ENCODE assay signal across 9 mouse cellular contexts in the genomic region with DNA sequence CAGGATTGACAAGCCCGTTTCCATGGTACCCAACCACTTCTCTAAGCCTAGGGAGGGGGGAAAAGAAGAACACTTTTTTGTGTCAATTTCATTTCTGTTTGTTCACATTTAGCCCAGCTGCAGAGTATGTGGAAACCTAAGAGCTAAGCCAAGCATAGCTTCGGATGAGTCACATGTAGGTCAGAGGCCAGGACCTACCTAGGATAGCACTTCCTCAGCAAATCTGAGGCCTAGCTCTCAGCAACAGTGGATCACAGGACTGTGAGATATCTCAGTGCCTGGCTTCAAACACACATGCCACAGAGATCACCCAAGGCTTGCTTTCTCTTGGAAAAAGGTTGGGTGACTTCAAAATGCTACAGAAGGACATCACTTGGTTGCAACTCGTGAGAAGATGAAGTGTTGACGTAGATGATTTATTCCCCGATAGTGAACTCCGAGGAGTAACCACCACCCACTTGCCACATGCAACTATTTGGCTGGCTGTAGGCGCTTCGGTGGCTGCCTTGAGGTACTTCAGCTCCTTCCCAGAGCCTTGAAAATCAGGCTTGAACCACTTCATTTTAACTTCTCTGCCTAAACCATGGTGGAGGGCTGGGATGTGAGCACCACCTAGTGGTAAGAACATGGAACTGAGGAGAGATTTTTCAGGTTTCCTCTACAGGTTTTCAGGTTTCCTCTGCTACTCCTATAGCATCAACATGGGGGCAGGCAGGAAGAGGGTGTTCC.
DNase-seq lines count a peak whose midpoint lies in the region; ATAC-seq and TF ChIP-seq lines count a peak whose summit lies in the region.
"Had no signal": no experiment of that assay in that cellular context is flagged by ENCODE, and none has a peak within 500 bp of the region (broad histone marks: within the 10 kb centered on the region; RNA-seq: fewer than 3 reads in every experiment).

No protein-coding gene starts in this region.

- H3K9ac ChIP-seq in forebrain, postnatal 0 days = no peak overlapping the region; the same call in 1 of the 2 replicates
- no peak overlapping the region for H3K9ac ChIP-seq in intestine, embryonic 15.5 days
- H3K9ac ChIP-seq in midbrain, embryonic 13.5 days (replicated peaks) = no peak overlapping the region

- no peak overlapping the region for H3K4me3 ChIP-seq in forebrain, postnatal 0 days (ENCODE audit: low read depth, low read length)
- H3K4me3 ChIP-seq in intestine, embryonic 15.5 days (replicated peaks) = no peak overlapping the region
- H3K4me3 ChIP-seq in midbrain, embryonic 13.5 days (replicated peaks) = no peak overlapping the region
- H3K4me3 ChIP-seq: erythroblast, embryonic 14.5 days had no signal

- H3K27ac ChIP-seq in forebrain, postnatal 0 days (ENCODE audit: low read depth, low read length) = no peak overlapping the region
- no peak overlapping the region for H3K27ac ChIP-seq in intestine, embryonic 15.5 days
- no peak overlapping the region for H3K27ac ChIP-seq in midbrain, embryonic 13.5 days

- no peaks in the 10 kb centered on the region for H3K36me3 ChIP-seq in forebrain, postnatal 0 days (ENCODE audit: insufficient read depth)
- H3K36me3 ChIP-seq in intestine, embryonic 15.5 days = no peaks in the 10 kb centered on the region
- H3K36me3 ChIP-seq in midbrain, embryonic 13.5 days = no peaks in the 10 kb centered on the region

- ATAC-seq in forebrain, postnatal 0 days = peak; percentile 99
- ATAC-seq in intestine, embryonic 15.5 days = peak; percentile 56; the same call in 1 of the 2 replicates
- ATAC-seq in midbrain, embryonic 13.5 days = peak; percentile 92

- no peaks in the 10 kb centered on the region for H3K9me3 ChIP-seq in forebrain, postnatal 0 days (ENCODE audit: low read length)
- H3K9me3 ChIP-seq in intestine, embryonic 15.5 days = no peaks in the 10 kb centered on the region
- H3K9me3 ChIP-seq in midbrain, embryonic 13.5 days = no peaks in the 10 kb centered on the region

- no peaks in the 10 kb centered on the region for H3K27me3 ChIP-seq in forebrain, postnatal 0 days (ENCODE audit: insufficient read depth, low read length)
- H3K27me3 ChIP-seq in intestine, embryonic 15.5 days (replicated peaks) = no peaks in the 10 kb centered on the region
- no peaks in the 10 kb centered on the region for H3K27me3 ChIP-seq in midbrain, embryonic 13.5 days

- 67% methylated on average over 8 of the region's 8 CpGs for WGBS in forebrain, postnatal 0 days
- 61% methylated on average over 8 of the region's 8 CpGs for WGBS in intestine, embryonic 15.5 days
- WGBS in midbrain, embryonic 13.5 days = 73% methylated on average over 8 of the region's 8 CpGs

- peak; percentile 26 for DNase-seq in thymus, postnatal 0 days (ENCODE audit: low spot score)
- no peak for DNase-seq in thymus, postnatal 36 days
- peak; percentile 32 for DNase-seq in cerebellum, adult 11-12 months
- peak; percentile 85 for DNase-seq in forebrain, postnatal 0 days
- peak; percentile 79 to 89 for DNase-seq in left cerebral cortex, postnatal 14 days (ENCODE audit: low spot score in 2 of 2)
- DNase-seq in telencephalon, adult 2 months (ENCODE audit: low read depth, low spot score) = peak; percentile 62

- no peak overlapping the region for H3K4me2 ChIP-seq in forebrain, postnatal 0 days (ENCODE audit: low read depth)
- H3K4me2 ChIP-seq in intestine, embryonic 15.5 days (replicated peaks) = no peak overlapping the region
- no peak overlapping the region for H3K4me2 ChIP-seq in midbrain, embryonic 13.5 days (replicated peaks)

- intact Hi-C loops in left cerebral cortex, postnatal 14 days (cut with DNase I) = loop anchor here (2.0 to 5.0 kb wide), 3 partner anchors 71 to 951 kb away; no protein-coding TSS in a partner anchor

- H3K4me1 ChIP-seq in forebrain, postnatal 0 days (ENCODE audit: insufficient read depth) = no peaks in the 10 kb centered on the region
- H3K4me1 ChIP-seq in intestine, embryonic 15.5 days (replicated peaks) = no peaks in the 10 kb centered on the region
- H3K4me1 ChIP-seq in midbrain, embryonic 13.5 days (replicated peaks) = no peaks in the 10 kb centered on the region

- peak; percentile 96 for TF ChIP-seq CTCF in forebrain, postnatal 0 days (IDR thresholded peaks at IDR 0.05; ENCODE audit: low read depth)

Comparison
In these comparisons a context has a peak if more than half of its experiments do, and no peak if none do; other contexts are left out.
1. DNase-seq: peak in thymus, postnatal 0 days (single experiment), cerebellum, adult 11-12 months (single experiment), forebrain, postnatal 0 days (single experiment), left cerebral cortex, postnatal 14 days (2 of 2) and telencephalon, adult 2 months (single experiment); none in thymus, postnatal 36 days (0 of 2).
2. Peak in every context shown above with its lines, with median percentiles within 50 percentile points of each other: ATAC-seq.